In the genomic region with DNA sequence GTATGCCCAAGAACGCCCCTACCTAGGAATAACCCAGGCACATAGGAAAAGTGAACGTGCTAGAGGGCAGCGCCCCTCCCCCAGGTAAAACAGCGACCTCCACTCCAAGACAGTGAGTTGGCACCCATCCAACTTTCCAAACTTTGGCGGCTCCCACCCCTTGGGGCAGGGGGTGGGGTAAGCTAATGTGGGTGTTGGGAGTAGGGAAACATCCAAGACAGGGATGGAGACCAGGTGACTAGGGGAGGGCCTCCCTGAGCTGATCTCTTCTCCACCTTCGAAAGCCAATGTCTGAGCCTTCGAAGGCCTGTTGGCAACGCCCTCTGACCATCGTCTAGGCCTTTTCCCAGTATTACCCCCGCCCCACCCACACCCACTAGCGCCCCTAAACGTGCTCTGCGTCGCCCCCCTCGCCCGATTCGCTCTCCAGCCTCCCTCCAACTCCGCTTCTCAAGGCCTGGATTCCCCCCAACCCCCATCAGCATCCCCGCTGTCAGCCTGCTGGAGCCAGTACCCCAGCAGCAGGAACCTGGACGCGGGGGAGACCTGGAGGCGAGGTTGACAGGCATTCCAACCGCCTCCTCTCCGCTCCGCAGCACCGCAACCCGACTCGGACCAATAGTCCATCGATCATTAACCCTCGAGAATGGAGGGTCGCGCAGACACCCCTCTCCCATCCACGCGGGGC, we compare ENCODE assay signal across 8 mouse cellular contexts. TPM values are rescaled to one million over a fixed set of nuclear protein-coding genes. Genes with fewer than 3 reads are reported as not detected.
A peak's percentile ranks its signal among the peaks of the same experiment; 100 is the strongest.
DNase-seq lines count a peak whose midpoint lies in the region; ATAC-seq and TF ChIP-seq lines count a peak whose summit lies in the region.

No protein-coding gene starts in this region.

- no peak for DNase-seq in heart, postnatal 25 days (ENCODE audit: low spot score)
- DNase-seq in CD4-positive helper T cell, adult 2 months (ENCODE audit: low read depth, low spot score), result peak; percentile 36
- peak; percentile 79 for DNase-seq in brain, embryonic 14.5 days (ENCODE audit: low read depth)
- peak; percentile 63 for DNase-seq in neural tube, embryonic 11.5 days (ENCODE audit: low spot score)

- WGBS in heart, embryonic 11.5 days (ENCODE audit: insufficient replicate concordance), result 3% methylated on average over 34 of the region's 34 CpGs
- 3% methylated on average over 32 of the region's 34 CpGs for WGBS in forebrain, embryonic 16.5 days
- whole genome bisulfite sequencing in limb, embryonic 12.5 days, result 4% methylated on average over 34 of the region's 34 CpGs
- 4% methylated on average over 34 of the region's 34 CpGs for WGBS in neural tube, embryonic 11.5 days

- no peaks in the 10 kb centered on the region for H3K27me3 ChIP-seq in heart, embryonic 11.5 days (ENCODE audit: control insufficient read depth, insufficient read depth, low read length)
- no peaks in the 10 kb centered on the region for H3K27me3 ChIP-seq in forebrain, embryonic 16.5 days (replicated peaks; ENCODE audit: control insufficient read depth, insufficient read depth, low read length)
- 0 out of 2 replicates have a peak, but pooled peaks cover 4% of the 10 kb centered on the region for H3K27me3 ChIP-seq in limb, embryonic 12.5 days
- no peaks in the 10 kb centered on the region for H3K27me3 ChIP-seq in neural tube, embryonic 11.5 days (ENCODE audit: control insufficient read depth, insufficient read depth, low read length)

- ATAC-seq in heart, embryonic 11.5 days (replicated peaks; ENCODE audit: insufficient number of reproducible peaks, low FRiP score, low TSS enrichment), result no peak
- peak; percentile 3; the same call in 1 of the 2 replicates for ATAC-seq in forebrain, embryonic 16.5 days
- ATAC-seq in limb, embryonic 12.5 days (ENCODE audit: insufficient number of reproducible peaks, insufficient read depth, low FRiP score, low TSS enrichment, low read depth), result peak; percentile 20; the same call in 1 of the 2 replicates
- ATAC-seq in neural tube, embryonic 11.5 days (ENCODE audit: insufficient read depth, low FRiP score, low TSS enrichment), result peak; percentile 14; the same call in 1 of the 2 replicates
- no peak for ATAC-seq in monocyte, adult 5-6 weeks (replicated peaks; ENCODE audit: insufficient number of reproducible peaks, low FRiP score, low TSS enrichment, poor library complexity, severe bottlenecking)

- intact Hi-C loops in heart, postnatal 25 days (cut with DNase I), result no loop called here

- peak overlapping the region; percentile 99 for H3K4me2 ChIP-seq in heart, embryonic 11.5 days
- H3K4me2 ChIP-seq in forebrain, embryonic 16.5 days (ENCODE audit: low read length), result peak overlapping the region; percentile 89
- H3K4me2 ChIP-seq in limb, embryonic 12.5 days, result peak overlapping the region; percentile 81
- H3K4me2 ChIP-seq in neural tube, embryonic 11.5 days (ENCODE audit: low read depth), result peak overlapping the region; percentile 94

- no peaks in the 10 kb centered on the region for H3K9me3 ChIP-seq in heart, embryonic 11.5 days (replicated peaks; ENCODE audit: control insufficient read depth, low read length)
- H3K9me3 ChIP-seq in forebrain, embryonic 16.5 days (ENCODE audit: control insufficient read depth, low read length), result no peaks in the 10 kb centered on the region
- no peaks in the 10 kb centered on the region for H3K9me3 ChIP-seq in limb, embryonic 12.5 days
- H3K9me3 ChIP-seq in neural tube, embryonic 11.5 days (ENCODE audit: control insufficient read depth, low read length), result no peaks in the 10 kb centered on the region

- H3K4me3 ChIP-seq in heart, embryonic 11.5 days (ENCODE audit: low read depth, low read length), result peak overlapping the region; percentile 74
- peak overlapping the region; percentile 94 for H3K4me3 ChIP-seq in forebrain, embryonic 16.5 days (replicated peaks; ENCODE audit: low read length)
- H3K4me3 ChIP-seq in limb, embryonic 12.5 days (replicated peaks), result peak overlapping the region; percentile 88
- peak overlapping the region; percentile 81 for H3K4me3 ChIP-seq in neural tube, embryonic 11.5 days (ENCODE audit: low read depth, low read length)

- no peak for TF ChIP-seq CTCF in brain, embryonic 14.5 days (IDR thresholded peaks at IDR 0.05; ENCODE audit: borderline replicate concordance, extremely low read depth, insufficient read depth, insufficient read length)

- peaks cover 14% of the 10 kb centered on the region for H3K4me1 ChIP-seq in heart, embryonic 11.5 days (ENCODE audit: control insufficient read depth, insufficient read depth, low read length)
- H3K4me1 ChIP-seq in forebrain, embryonic 16.5 days (replicated peaks; ENCODE audit: control insufficient read depth, insufficient read depth, low read length), result peaks cover 45% of the 10 kb centered on the region
- peaks cover 34% of the 10 kb centered on the region for H3K4me1 ChIP-seq in limb, embryonic 12.5 days (replicated peaks)
- peaks cover 28% of the 10 kb centered on the region for H3K4me1 ChIP-seq in neural tube, embryonic 11.5 days (ENCODE audit: control insufficient read depth, insufficient read depth, low read length)

- no peak for TF ChIP-seq POLR2A in brain, embryonic 14.5 days (IDR thresholded peaks at IDR 0.05; ENCODE audit: borderline replicate concordance, extremely low read depth, insufficient read depth, insufficient read length, poor library complexity, severe bottlenecking)

- no peak overlapping the region for H3K27ac ChIP-seq in heart, embryonic 11.5 days (ENCODE audit: low read depth, low read length)
- peak overlapping the region; percentile 92 for H3K27ac ChIP-seq in forebrain, embryonic 16.5 days (ENCODE audit: low read length)
- peak overlapping the region; percentile 92 for H3K27ac ChIP-seq in limb, embryonic 12.5 days
- H3K27ac ChIP-seq in neural tube, embryonic 11.5 days (ENCODE audit: low read depth, low read length), result peak overlapping the region; percentile 91

- peak overlapping the region; percentile 87 for H3K9ac ChIP-seq in heart, embryonic 11.5 days (ENCODE audit: low read depth, low read length)
- peak overlapping the region; percentile 97 for H3K9ac ChIP-seq in forebrain, embryonic 16.5 days (replicated peaks; ENCODE audit: low read depth, low read length)
- peak overlapping the region; percentile 86 for H3K9ac ChIP-seq in limb, embryonic 12.5 days (replicated peaks)
- peak overlapping the region; percentile 83 for H3K9ac ChIP-seq in neural tube, embryonic 11.5 days (ENCODE audit: low read length)

- H3K36me3 ChIP-seq in heart, embryonic 11.5 days (ENCODE audit: control insufficient read depth, insufficient read depth, low read length), result no peaks in the 10 kb centered on the region
- H3K36me3 ChIP-seq in forebrain, embryonic 16.5 days (ENCODE audit: control insufficient read depth, insufficient read depth), result peaks cover 4% of the 10 kb centered on the region
- peaks cover 25% of the 10 kb centered on the region for H3K36me3 ChIP-seq in limb, embryonic 12.5 days
- 0 out of 2 replicates have a peak, but pooled peaks cover 2% of the 10 kb centered on the region for H3K36me3 ChIP-seq in neural tube, embryonic 11.5 days (ENCODE audit: control insufficient read depth, insufficient read depth, low read length)

RNA-seq across cellular contexts. Expression of gene Cacnb1, which starts 1.1 kb away (rescaled TPM):
- 5.0 and 6.1 TPM in 2 replicates for polyA plus RNA-seq in heart, embryonic 11.5 days (2014; fragmentation: Nextera tagmentation; extraction: Ambion mirVana)
- 1 to 10 TPM; 6.0 to 6.8 TPM for total RNA-seq in heart, postnatal 25 days (2021)
- polyA plus RNA-seq in brain, embryonic 14.5 days (2012; rRNA removed), result 60.8 and 90.1 TPM in 2 replicates
- polyA plus RNA-seq in forebrain, embryonic 16.5 days (2015; fragmentation: Nextera tagmentation; extraction: Ambion mirVana), result 39.0 and 52.1 TPM in 2 replicates
- 13.2 and 16.0 TPM in 2 replicates for polyA plus RNA-seq in limb, embryonic 12.5 days (2016; fragmentation: Nextera tagmentation; extraction: Ambion mirVana)
- polyA plus RNA-seq in neural tube, embryonic 11.5 days (2014; fragmentation: Nextera tagmentation; extraction: Ambion mirVana), result 15.2 and 15.8 TPM in 2 replicates
- 1.6 to 3.5 TPM (median 3.3 TPM) in 3 replicates for total RNA-seq in monocyte, adult 5-6 weeks (2017)

RNA-seq across cellular contexts. Expression of gene Rpl19, which starts 4.8 kb away (rescaled TPM):
- polyA plus RNA-seq in heart, embryonic 11.5 days (2014; fragmentation: Nextera tagmentation; extraction: Ambion mirVana), result 855 and 888 TPM in 2 replicates
- total RNA-seq in heart, postnatal 25 days (2021), result 100 to 1,000 TPM; 539 to 575 TPM
- polyA plus RNA-seq in brain, embryonic 14.5 days (2012; rRNA removed), result 1,103 and 1,209 TPM in 2 replicates
- polyA plus RNA-seq in forebrain, embryonic 16.5 days (2015; fragmentation: Nextera tagmentation; extraction: Ambion mirVana), result 652 and 659 TPM in 2 replicates
- polyA plus RNA-seq in limb, embryonic 12.5 days (2016; fragmentation: Nextera tagmentation; extraction: Ambion mirVana), result 1,014 and 1,051 TPM in 2 replicates
- polyA plus RNA-seq in neural tube, embryonic 11.5 days (2014; fragmentation: Nextera tagmentation; extraction: Ambion mirVana), result 926 and 968 TPM in 2 replicates
- total RNA-seq in monocyte, adult 5-6 weeks (2017), result 1,171 to 1,260 TPM (median 1,185 TPM) in 3 replicates

RNA-seq across cellular contexts. Expression of gene Arl5c, which starts 25.7 kb away (rescaled TPM):
- polyA plus RNA-seq in heart, embryonic 11.5 days (2014; fragmentation: Nextera tagmentation; extraction: Ambion mirVana), result 7.2 and 8.0 TPM in 2 replicates
- total RNA-seq in heart, postnatal 25 days (2021), result under 1 TPM; 0.57 to 0.92 TPM
- 0.89 and 1.1 TPM in 2 replicates for polyA plus RNA-seq in brain, embryonic 14.5 days (2012; rRNA removed)
- 4.6 and 6.4 TPM in 2 replicates for polyA plus RNA-seq in forebrain, embryonic 16.5 days (2015; fragmentation: Nextera tagmentation; extraction: Ambion mirVana)
- 5.9 and 7.1 TPM in 2 replicates for polyA plus RNA-seq in limb, embryonic 12.5 days (2016; fragmentation: Nextera tagmentation; extraction: Ambion mirVana)
- polyA plus RNA-seq in neural tube, embryonic 11.5 days (2014; fragmentation: Nextera tagmentation; extraction: Ambion mirVana), result 10.6 and 14.1 TPM in 2 replicates
- total RNA-seq in monocyte, adult 5-6 weeks (2017), result 67.7 to 97.0 TPM (median 83.6 TPM) in 3 replicates

RNA-seq across cellular contexts. Expression of gene Stac2, which starts 31.6 kb away (rescaled TPM):
- polyA plus RNA-seq in heart, embryonic 11.5 days (2014; fragmentation: Nextera tagmentation; extraction: Ambion mirVana), result 0.26 and 0.27 TPM in 2 replicates
- total RNA-seq in heart, postnatal 25 days (2021), result under 1 TPM; 0.13 to 0.25 TPM
- 1.8 and 5.5 TPM in 2 replicates for polyA plus RNA-seq in brain, embryonic 14.5 days (2012; rRNA removed)
- polyA plus RNA-seq in forebrain, embryonic 16.5 days (2015; fragmentation: Nextera tagmentation; extraction: Ambion mirVana), result 3.4 and 5.4 TPM in 2 replicates
- polyA plus RNA-seq in limb, embryonic 12.5 days (2016; fragmentation: Nextera tagmentation; extraction: Ambion mirVana), result 0.31 and 0.68 TPM in 2 replicates
- polyA plus RNA-seq in neural tube, embryonic 11.5 days (2014; fragmentation: Nextera tagmentation; extraction: Ambion mirVana), result 6.6 and 6.8 TPM in 2 replicates
- total RNA-seq in monocyte, adult 5-6 weeks (2017), result 1.1 TPM in 1 of 3 replicates, not detected in the others

RNA-seq across cellular contexts. Expression of gene Plxdc1, which starts 35.5 kb away (rescaled TPM):
- 0.14 TPM in 1 of 2 replicates, not detected in the other for polyA plus RNA-seq in heart, embryonic 11.5 days (2014; fragmentation: Nextera tagmentation; extraction: Ambion mirVana)
- 1 to 10 TPM; 5.4 to 6.0 TPM for total RNA-seq in heart, postnatal 25 days (2021)
- polyA plus RNA-seq in brain, embryonic 14.5 days (2012; rRNA removed), result 0.67 and 0.90 TPM in 2 replicates
- polyA plus RNA-seq in forebrain, embryonic 16.5 days (2015; fragmentation: Nextera tagmentation; extraction: Ambion mirVana), result 0.72 and 0.96 TPM in 2 replicates
- 0.12 TPM in 1 of 2 replicates, not detected in the other for polyA plus RNA-seq in limb, embryonic 12.5 days (2016; fragmentation: Nextera tagmentation; extraction: Ambion mirVana)
- polyA plus RNA-seq in neural tube, embryonic 11.5 days (2014; fragmentation: Nextera tagmentation; extraction: Ambion mirVana), result 0.24 TPM in 1 of 2 replicates, not detected in the other
- 1.6 to 2.8 TPM (median 2.4 TPM) in 3 replicates for total RNA-seq in monocyte, adult 5-6 weeks (2017)

Comparison
In these comparisons a context has a peak if more than half of its experiments do, and no peak if none do; other contexts are left out.
1. ATAC-seq: peak in forebrain, embryonic 16.5 days (single experiment), limb, embryonic 12.5 days (single experiment) and neural tube, embryonic 11.5 days (single experiment); none in heart, embryonic 11.5 days (single experiment) and monocyte, adult 5-6 weeks (single experiment).
2. Peak in every context shown above with its lines, with median percentiles within 50 percentile points of each other: H3K4me2 ChIP-seq, H3K4me3 ChIP-seq and H3K9ac ChIP-seq.